Mouse (Mus musculus) spleen, postnatal 14 days (tissue): ENCODE data around the gene Irf3.
A peak's percentile ranks its signal among the peaks of the same experiment; 100 is the strongest.

Experiments
- DNase-seq, 2 experiments: peaks; one replicate each; pipeline ENCODE4 v3.0.0; 2021 to 2022; ENCODE audit warnings: low spot score in 2 of 2

Irf3 gene

GRCm38 (mm10) chr7:45033722-45034359 lies 36.4 kb downstream of the Irf3 start:
- DNase-seq: no peak

- DNase-seq: no peak
These were observed 38.2 kb downstream of the Irf3 start for GRCm38 (mm10) chr7:45035631-45036030.

- no peak for DNase-seq
These were observed 39.3 kb downstream of the Irf3 start for GRCm38 (mm10) chr7:45036702-45037101.

GRCm38 (mm10) chr7:45037720-45038361 lies 40.4 kb downstream of the Irf3 start:
- DNase-seq: peak; percentile 59 to 75

- DNase-seq: no peak
These were observed 41.0 kb downstream of the Irf3 start for GRCm38 (mm10) chr7:45038411-45038810.

GRCm38 (mm10) chr7:45040851-45041250 lies 43.4 kb downstream of the Irf3 start:
- no peak for DNase-seq

GRCm38 (mm10) chr7:45043307-45043706 lies 45.9 kb downstream of the Irf3 start:
- DNase-seq: no peak

GRCm38 (mm10) chr7:45045741-45046140 lies 48.3 kb downstream of the Irf3 start:
- DNase-seq: no peak

GRCm38 (mm10) chr7:45046853-45047350 lies 49.5 kb downstream of the Irf3 start:
- no peak for DNase-seq

GRCm38 (mm10) chr7:45047491-45047890 lies 50.0 kb downstream of the Irf3 start:
- DNase-seq: no peak

GRCm38 (mm10) chr7:45048001-45048890 lies 50.8 kb downstream of the Irf3 start:
- no peak for DNase-seq

GRCm38 (mm10) chr7:45048923-45049657 lies 51.6 kb downstream of the Irf3 start:
- DNase-seq: no peak

- peak in 1 of 2 experiments; percentile 36 for DNase-seq
These were observed 53.6 kb downstream of the Irf3 start for GRCm38 (mm10) chr7:45050945-45051600.

- no peak for DNase-seq
These were observed 54.1 kb downstream of the Irf3 start for GRCm38 (mm10) chr7:45051601-45051974.
